Mouse (Mus musculus) cerebellum, adult 2 months (tissue): Measurements from ENCODE around the gene Ank2. TPM values are rescaled to one million over a fixed set of nuclear protein-coding genes. Genes with fewer than 3 reads are reported as not detected.
"Not testable (repeated sequence)": the region's sequence is repeated elsewhere in the genome, so short reads cannot be mapped to it uniquely, and the experiment has no call there.

Experiments
- DNase-seq, 2 experiments: peaks; one replicate each; pipeline ENCODE4 v3.0.0; 2021
- H3K27ac ChIP-seq: fragments of 200-500 bp; 2 replicates; pipeline ENCODE4 v1.5.1; 2012; ENCODE audit warnings: low read length, control low read depth, inconsistent platforms; ENCODE audit not compliant: insufficient read depth
- H3K27me3 ChIP-seq: fragments of 200-500 bp; 2 replicates; pipeline ENCODE4 v1.6.1; 2012; ENCODE audit warnings: inconsistent platforms, mild to moderate bottlenecking, low read length, moderate library complexity; ENCODE audit not compliant: control insufficient read depth, insufficient read depth
- H3K4me1 ChIP-seq: fragments of 200-500 bp; 2 replicates; pipeline ENCODE4 v1.6.1; 2011; ENCODE audit warnings: low read length; ENCODE audit not compliant: control insufficient read depth, insufficient read depth
- H3K4me3 ChIP-seq: fragments of 200-500 bp; replicated peaks from 2 replicates; pipeline ENCODE3; 2011; ENCODE audit warnings: mild to moderate bottlenecking, low read depth, low read length, control low read depth; ENCODE audit not compliant: insufficient read depth
- CTCF ChIP-seq: fragments of 200-500 bp; IDR thresholded peaks from 2 replicates; pipeline ENCODE4 v1.5.1; 2011; ENCODE audit warnings: low read depth, mild to moderate bottlenecking, control low read depth, low read length, moderate library complexity, borderline replicate concordance; ENCODE audit not compliant: insufficient read depth
- POLR2A ChIP-seq: fragments of 200-500 bp; IDR thresholded peaks from 2 replicates; pipeline ENCODE4 v1.6.1; 2011; ENCODE audit warnings: low read length, control low read depth, borderline replicate concordance; ENCODE audit not compliant: insufficient read depth
- WGBS: fragments of 180-500 bp; shearing (Covaris S2); methylation state at CpG from one replicate; pipeline ENCODE4 v1.1.7; 2018; 5-methylcytosine and 5-hydroxymethylcytosine counted together
- polyA plus RNA-seq: library from polyadenylated mRNA; depleted of rRNA; stranded (reverse); fragments of >200 nt; gene quantifications from 2 replicates; pipeline ENCODE4 v1.2.3, GENCODE M21; 2012

The Ank2 gene
- polyA plus RNA-seq, 1 experiment = 457 TPM

- H3K4me3 ChIP-seq = no peak overlapping the region
- 55% methylated on average over 12 of the region's 12 CpGs for WGBS
- no peak for TF ChIP-seq CTCF
- TF ChIP-seq POLR2A = no peak
- no peaks in the 10 kb centered on the region for H3K27me3 ChIP-seq
- H3K4me1 ChIP-seq = no peaks in the 10 kb centered on the region
- no peak overlapping the region for H3K27ac ChIP-seq
- no peak for DNase-seq
Observed at GRCm38 (mm10) chr3:127511786-127512746, 12.9 kb upstream of the Ank2 start.

DNA sequence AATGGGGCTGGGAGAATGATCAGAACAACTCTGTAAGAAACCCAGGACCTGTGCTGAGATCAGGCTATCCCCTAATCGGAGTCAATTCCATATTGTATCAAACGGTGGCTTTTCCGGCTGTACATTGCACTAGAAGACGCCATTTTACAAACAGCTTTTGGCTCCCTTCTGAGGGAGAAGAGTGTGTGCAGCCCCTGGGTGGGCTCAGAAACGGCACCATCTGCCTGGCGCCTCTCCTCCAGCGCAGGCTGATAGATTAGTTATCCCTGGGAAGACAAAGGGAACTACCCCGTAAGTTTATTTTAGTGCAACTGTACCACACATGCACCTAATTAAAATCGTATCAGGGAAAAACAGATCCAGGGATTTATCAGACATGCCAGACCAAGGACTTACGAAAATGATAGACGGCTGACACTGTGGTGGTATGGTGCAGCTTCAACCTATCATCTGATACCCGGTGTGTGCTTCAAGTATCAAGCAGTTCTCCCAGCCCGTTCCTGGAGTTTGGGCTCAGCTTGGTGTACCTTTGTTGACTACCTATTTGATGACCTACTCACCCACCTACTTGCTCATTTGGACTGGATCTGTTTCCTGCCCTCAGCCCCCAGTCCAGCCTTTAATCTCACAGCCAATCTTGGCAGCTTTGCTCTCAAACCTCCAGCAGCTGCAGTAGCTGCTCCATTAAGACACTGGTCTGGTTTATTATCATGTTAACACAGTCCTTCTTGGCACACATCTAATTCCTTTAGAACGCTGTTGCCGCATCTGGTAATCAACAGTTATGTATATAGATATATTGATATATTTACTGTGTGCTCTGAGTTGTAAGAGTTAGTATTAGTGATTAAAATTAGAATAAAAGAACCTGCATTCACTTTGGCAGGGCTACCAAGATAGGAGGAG, 9.0 kb upstream of the Ank2 start:
- H3K4me3 ChIP-seq = no peak overlapping the region
- 37% methylated on average over 15 of the region's 15 CpGs for WGBS
- TF ChIP-seq POLR2A (no peak), CTCF (no peak)
- no peak for DNase-seq
- H3K27ac ChIP-seq = no peak overlapping the region
- no peaks in the 10 kb centered on the region for H3K4me1 ChIP-seq
- H3K27me3 ChIP-seq = no peaks in the 10 kb centered on the region

DNA sequence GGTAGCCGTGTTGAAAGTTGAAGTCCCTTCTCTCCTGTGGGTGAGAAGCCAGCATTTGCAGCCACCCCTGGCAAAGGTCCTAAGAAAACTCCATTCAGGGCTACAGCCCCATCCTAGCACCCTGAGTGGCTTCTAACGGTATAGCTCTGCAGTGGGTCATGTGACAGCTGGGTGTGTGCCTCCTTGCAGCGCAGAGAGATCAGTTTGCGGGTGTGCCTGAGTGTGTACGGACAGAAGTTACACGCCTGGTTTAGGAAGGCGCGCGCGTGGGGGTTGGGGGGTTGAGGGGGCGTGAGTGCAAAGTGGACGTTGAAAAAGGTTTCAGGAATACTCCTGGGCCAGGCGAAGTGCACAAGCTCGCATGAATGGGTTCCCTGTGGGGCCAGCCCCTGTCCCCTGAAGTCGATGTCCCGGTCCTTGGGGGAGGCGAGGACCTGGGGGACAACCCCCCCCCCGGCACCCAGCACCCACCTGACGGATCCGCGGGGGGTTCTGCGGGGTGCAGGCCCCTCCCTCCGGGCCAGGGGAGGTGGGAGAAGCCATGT, 881 bp downstream of the Ank2 start:
- peak overlapping the region; percentile 79 for H3K4me3 ChIP-seq
- TF ChIP-seq CTCF = no peak
- TF ChIP-seq POLR2A = 0 out of 2 replicates have a peak, but pooled peaks have one; percentile 10
- WGBS = 2% methylated on average over 23 of the region's 23 CpGs
- DNase-seq = peak; percentile 42 to 47
- no peaks in the 10 kb centered on the region for H3K27me3 ChIP-seq
- peaks cover 5% of the 10 kb centered on the region; the same call in 1 of the 2 replicates for H3K4me1 ChIP-seq
- H3K27ac ChIP-seq = no peak overlapping the region

DNA sequence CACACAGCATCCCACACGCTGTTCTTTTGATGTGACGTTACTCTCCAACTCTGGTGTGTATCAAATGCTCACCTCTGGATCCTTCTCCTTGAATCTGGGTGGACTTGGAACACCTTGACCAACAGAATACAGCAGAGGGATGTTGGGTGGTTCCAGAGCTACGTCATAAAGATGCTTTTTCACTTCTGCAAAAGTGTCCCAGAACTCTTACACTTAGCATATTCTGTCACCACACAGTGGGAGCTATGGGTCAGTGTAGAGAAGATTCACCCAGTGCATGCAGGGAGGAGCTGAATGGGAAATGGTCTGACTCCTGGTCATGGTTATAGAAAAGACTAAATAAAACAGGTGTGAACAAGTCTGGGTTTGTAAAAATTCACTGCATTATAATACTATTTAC, 6.5 kb downstream of the Ank2 start:
- no peaks in the 10 kb centered on the region for H3K27me3 ChIP-seq
- no peak overlapping the region for H3K27ac ChIP-seq
- TF ChIP-seq CTCF = no peak
- TF ChIP-seq POLR2A = no peak
- WGBS = 93% methylated on average over 3 of the region's 3 CpGs
- H3K4me3 ChIP-seq = no peak overlapping the region
- no peaks in the 10 kb centered on the region for H3K4me1 ChIP-seq
- DNase-seq = no peak

GRCm38 (mm10) chr3:127487302-127487701, 11.8 kb downstream of the Ank2 start:
- 33% methylated on average over 7 of the region's 7 CpGs for whole genome bisulfite sequencing
- no peaks in the 10 kb centered on the region for H3K27me3 ChIP-seq
- DNase-seq = no peak
- TF ChIP-seq CTCF (no peak), POLR2A (no peak)
- no peak overlapping the region for H3K27ac ChIP-seq
- H3K4me1 ChIP-seq = no peaks in the 10 kb centered on the region
- H3K4me3 ChIP-seq = no peak overlapping the region

DNA sequence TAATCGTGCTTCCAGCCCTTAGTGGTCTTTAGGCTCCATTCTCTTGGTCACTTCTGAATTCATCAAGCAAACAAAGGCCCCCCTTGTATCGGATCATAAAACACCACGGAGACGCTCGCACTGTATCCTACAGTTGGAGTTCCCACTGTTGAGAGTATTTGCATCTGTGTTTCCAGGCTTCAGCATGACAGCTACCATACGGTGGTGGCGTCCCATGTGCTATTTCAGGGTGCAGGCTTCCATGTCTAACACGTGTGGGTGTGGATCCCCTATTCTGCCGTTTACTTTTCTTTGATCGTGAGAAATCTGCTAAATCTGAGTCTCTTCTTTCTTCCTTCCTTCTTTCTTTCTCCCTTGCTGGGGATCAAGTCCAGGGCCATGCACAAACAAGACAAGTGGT, 14.0 kb downstream of the Ank2 start:
- H3K27ac ChIP-seq = no peak overlapping the region
- whole genome bisulfite sequencing = 48% methylated on average over 10 of the region's 10 CpGs
- H3K4me3 ChIP-seq = no peak overlapping the region
- TF ChIP-seq POLR2A (no peak), CTCF (no peak)
- no peak for DNase-seq
- H3K27me3 ChIP-seq = no peaks in the 10 kb centered on the region
- H3K4me1 ChIP-seq = no peaks in the 10 kb centered on the region

DNA sequence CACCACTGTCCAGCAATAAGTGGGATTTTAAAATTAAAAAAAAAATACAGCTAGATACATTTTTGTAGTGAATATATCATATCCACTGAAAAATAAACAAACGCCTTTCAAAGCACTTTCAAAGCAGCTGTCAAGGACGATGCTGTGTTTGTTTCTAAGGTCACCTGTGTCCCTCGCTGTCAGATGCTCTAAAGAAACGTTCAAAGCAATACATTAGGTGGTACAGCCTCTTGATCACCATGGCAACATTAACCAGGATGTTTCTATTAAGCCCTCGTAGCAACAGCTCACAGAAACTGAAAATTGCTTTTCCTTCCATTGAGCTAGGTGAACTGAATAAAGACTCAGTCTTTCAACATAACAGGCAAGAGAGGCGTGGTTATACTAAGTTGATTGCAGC, 17.5 kb downstream of the Ank2 start:
- no peak overlapping the region for H3K4me3 ChIP-seq
- no peaks in the 10 kb centered on the region for H3K27me3 ChIP-seq
- no peak for TF ChIP-seq CTCF
- no peak for TF ChIP-seq POLR2A
- H3K4me1 ChIP-seq = no peaks in the 10 kb centered on the region
- no peak overlapping the region for H3K27ac ChIP-seq
- 69% methylated on average over 6 of the region's 6 CpGs for WGBS
- no peak for DNase-seq

DNA sequence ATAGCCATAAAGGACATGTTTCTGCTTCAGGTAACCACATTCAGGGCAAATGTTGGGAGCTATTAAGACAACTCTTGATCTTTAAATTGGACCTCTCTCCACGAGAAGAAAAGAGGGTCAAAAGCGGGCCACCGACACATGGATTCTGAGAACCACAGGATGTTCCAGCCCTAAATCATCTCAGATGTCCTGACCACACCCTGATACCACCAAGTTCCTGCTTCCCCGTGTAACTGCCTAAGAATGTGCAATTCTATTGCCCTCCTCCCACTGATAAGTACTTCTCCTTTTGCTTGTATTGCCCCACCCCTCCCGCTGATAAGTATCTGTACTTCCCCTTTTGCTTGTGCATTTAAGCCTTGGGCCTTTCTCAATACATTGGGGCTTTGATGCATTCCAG, 18.8 kb downstream of the Ank2 start:
- WGBS = 90% methylated on average over 5 of the region's 5 CpGs
- not testable (repeated sequence) for H3K4me3 ChIP-seq, H3K27ac ChIP-seq, H3K4me1 ChIP-seq, H3K27me3 ChIP-seq, DNase-seq
